Mouse (Mus musculus) heart, embryonic 16.5 days (tissue): ENCODE data around the gene Fgf14. TPM values are rescaled to one million over a fixed set of nuclear protein-coding genes. Genes with fewer than 3 reads are reported as not detected.

ENCODE experiments used
- ATAC-seq: fragments of 200-750 bp; cut with Nextera tagmentation; replicated peaks from 2 replicates; pipeline ENCODE4 v1.8.0; 2017; ENCODE audit warnings: moderate number of reproducible peaks; ENCODE audit not compliant: insufficient read depth, low FRiP score; ENCODE audit errors: extremely low read depth
- H3K27ac ChIP-seq: fragments of 300-500 bp; sonication (generic); 2 replicates; pipeline ENCODE4 v1.5.1; 2014; ENCODE audit warnings: mild to moderate bottlenecking, low read length, control low read depth, moderate library complexity
- H3K27me3 ChIP-seq: fragments of 300-500 bp; sonication (generic); 2 replicates; pipeline ENCODE4 v1.6.1; 2014; ENCODE audit warnings: low read length, mixed read lengths; ENCODE audit not compliant: control insufficient read depth, insufficient read depth
- H3K36me3 ChIP-seq: fragments of 300-500 bp; sonication (generic); 2 replicates; pipeline ENCODE4 v1.6.1; 2014; ENCODE audit not compliant: control insufficient read depth, insufficient read depth
- H3K4me1 ChIP-seq: fragments of 300-500 bp; sonication (generic); 2 replicates; pipeline ENCODE4 v1.6.1; 2014; ENCODE audit warnings: low read length, mixed read lengths; ENCODE audit not compliant: control insufficient read depth, insufficient read depth
- H3K4me2 ChIP-seq: fragments of 300-500 bp; sonication (generic); 2 replicates; pipeline ENCODE4 v1.6.1; 2014; ENCODE audit warnings: low read depth, mild to moderate bottlenecking, control low read depth, low read length
- H3K4me3 ChIP-seq: fragments of 300-500 bp; sonication (generic); 2 replicates; pipeline ENCODE4 v1.5.1; 2014; ENCODE audit warnings: mild to moderate bottlenecking, control low read depth, low read length
- H3K9ac ChIP-seq: fragments of 300-500 bp; sonication (generic); 2 replicates; pipeline ENCODE4 v1.6.1; 2014; ENCODE audit warnings: low read length, control low read depth
- H3K9me3 ChIP-seq: fragments of 300-500 bp; sonication (generic); replicated peaks from 2 replicates; pipeline ENCODE4 v1.6.1; 2016; ENCODE audit warnings: low read length; ENCODE audit not compliant: control insufficient read depth
- WGBS: fragments of 180-500 bp; shearing (Covaris S2); extraction: QIAGEN DNeasy Blood & Tissue Kit; methylation state at CpG from one replicate; pipeline ENCODE4 v1.1.7; 2014; 5-methylcytosine and 5-hydroxymethylcytosine counted together
- polyA plus RNA-seq: library from polyadenylated mRNA; unstranded; fragments of >200 nt; fragmentation: Nextera tagmentation; extraction: Ambion mirVana; gene quantifications from 2 replicates; pipeline ENCODE4 v1.2.1, GENCODE M21; 2015

Gene Fgf14
- polyA plus RNA-seq, 1 experiment from 2014 or later = 6.8 TPM

GRCm38 (mm10) chr14:124264541-124265059 lies 412.3 kb downstream of the Fgf14 start:
- no peaks in the 10 kb centered on the region for H3K36me3 ChIP-seq
- 27% methylated on average over 2 of the region's 2 CpGs for WGBS
- no peaks in the 10 kb centered on the region for H3K27me3 ChIP-seq
- no peak overlapping the region for H3K4me2 ChIP-seq
- no peaks in the 10 kb centered on the region for H3K4me1 ChIP-seq
- H3K9me3 ChIP-seq = no peaks in the 10 kb centered on the region
- H3K4me3 ChIP-seq = no peak overlapping the region
- no peak for ATAC-seq
- no peak overlapping the region for H3K9ac ChIP-seq
- no peak overlapping the region for H3K27ac ChIP-seq

- H3K4me2 ChIP-seq = no peak overlapping the region
- H3K27me3 ChIP-seq = no peaks in the 10 kb centered on the region
- no peak overlapping the region for H3K27ac ChIP-seq
- H3K4me3 ChIP-seq = no peak overlapping the region
- ATAC-seq = no peak
- H3K9me3 ChIP-seq = no peaks in the 10 kb centered on the region
- H3K4me1 ChIP-seq = no peaks in the 10 kb centered on the region
- no peak overlapping the region for H3K9ac ChIP-seq
- no peaks in the 10 kb centered on the region for H3K36me3 ChIP-seq
Measured at GRCm38 (mm10) chr14:124263199-124263598, 413.7 kb downstream of the Fgf14 start.

GRCm38 (mm10) chr14:124247517-124247916 lies 429.4 kb downstream of the Fgf14 start:
- ATAC-seq = no peak
- WGBS = 43% methylated on average over 1 of the region's 1 CpGs

GRCm38 (mm10) chr14:124223445-124223844 lies 453.5 kb downstream of the Fgf14 start:
- H3K4me3 ChIP-seq = no peak overlapping the region

More at GRCm38 (mm10) chr14:124247517-124247916, 429.4 kb downstream of the Fgf14 start:
- H3K9me3 ChIP-seq = no peaks in the 10 kb centered on the region
- H3K4me2 ChIP-seq = no peak overlapping the region
- H3K9ac ChIP-seq = no peak overlapping the region
- H3K4me1 ChIP-seq = no peaks in the 10 kb centered on the region
- H3K27me3 ChIP-seq = no peaks in the 10 kb centered on the region
- no peaks in the 10 kb centered on the region for H3K36me3 ChIP-seq
- H3K4me3 ChIP-seq = no peak overlapping the region
- no peak overlapping the region for H3K27ac ChIP-seq

GRCm38 (mm10) chr14:124222447-124222846 lies 454.5 kb downstream of the Fgf14 start:
- H3K4me2 ChIP-seq = no peak overlapping the region
- no peaks in the 10 kb centered on the region for H3K27me3 ChIP-seq
- no peak overlapping the region for H3K9ac ChIP-seq
- H3K9me3 ChIP-seq = no peaks in the 10 kb centered on the region
- ATAC-seq = no peak
- H3K27ac ChIP-seq = no peak overlapping the region
- H3K4me1 ChIP-seq = no peaks in the 10 kb centered on the region
- 23% methylated on average over 1 of the region's 1 CpGs for WGBS
- H3K4me3 ChIP-seq = no peak overlapping the region
- no peaks in the 10 kb centered on the region for H3K36me3 ChIP-seq

More at GRCm38 (mm10) chr14:124223445-124223844, 453.5 kb downstream of the Fgf14 start:
- 46% methylated on average over 2 of the region's 2 CpGs for WGBS
- ATAC-seq = no peak
- no peak overlapping the region for H3K4me2 ChIP-seq
- H3K4me1 ChIP-seq = no peaks in the 10 kb centered on the region
- no peaks in the 10 kb centered on the region for H3K27me3 ChIP-seq
- no peaks in the 10 kb centered on the region for H3K36me3 ChIP-seq
- no peaks in the 10 kb centered on the region for H3K9me3 ChIP-seq
- no peak overlapping the region for H3K27ac ChIP-seq
- H3K9ac ChIP-seq = no peak overlapping the region

- no peaks in the 10 kb centered on the region for H3K27me3 ChIP-seq
- no peak overlapping the region for H3K27ac ChIP-seq
- no peaks in the 10 kb centered on the region for H3K36me3 ChIP-seq
- no peak overlapping the region for H3K4me3 ChIP-seq
- ATAC-seq = no peak
- no peak overlapping the region for H3K4me2 ChIP-seq
- no peaks in the 10 kb centered on the region for H3K4me1 ChIP-seq
- 46% methylated on average over 2 of the region's 2 CpGs for WGBS
- H3K9me3 ChIP-seq = no peaks in the 10 kb centered on the region
- H3K9ac ChIP-seq = no peak overlapping the region
Measured at GRCm38 (mm10) chr14:124220979-124221378, 455.9 kb downstream of the Fgf14 start.

- Histone ChIP-seq H3K4me1 (0 out of 2 replicates have a peak, but pooled peaks cover 3% of the 10 kb centered on the region), H3K9ac (no peak overlapping the region), H3K36me3 (no peaks in the 10 kb centered on the region), H3K27ac (no peak overlapping the region), H3K4me2 (no peak overlapping the region), H3K4me3 (no peak overlapping the region), H3K27me3 (peaks cover 23% of the 10 kb centered on the region), H3K9me3 (no peaks in the 10 kb centered on the region)
- no peak for ATAC-seq
- 16% methylated on average over 7 of the region's 7 CpGs for WGBS
Measured at GRCm38 (mm10) chr14:124195806-124196205, 481.1 kb downstream of the Fgf14 start.

GRCm38 (mm10) chr14:124195331-124195730 lies 481.6 kb downstream of the Fgf14 start:
- H3K4me2 ChIP-seq = no peak overlapping the region
- 0 out of 2 replicates have a peak, but pooled peaks cover 3% of the 10 kb centered on the region for H3K4me1 ChIP-seq
- no peak for ATAC-seq
- H3K27ac ChIP-seq = no peak overlapping the region
- H3K4me3 ChIP-seq = no peak overlapping the region
- H3K9me3 ChIP-seq = no peaks in the 10 kb centered on the region
- H3K36me3 ChIP-seq = no peaks in the 10 kb centered on the region
- 28% methylated on average over 10 of the region's 10 CpGs for WGBS
- H3K27me3 ChIP-seq = peaks cover 23% of the 10 kb centered on the region
- no peak overlapping the region for H3K9ac ChIP-seq

- 5% methylated on average over 15 of the region's 15 CpGs for WGBS
- no peaks in the 10 kb centered on the region for H3K36me3 ChIP-seq
- no peak overlapping the region for H3K27ac ChIP-seq
- no peaks in the 10 kb centered on the region for H3K9me3 ChIP-seq
- no peak overlapping the region for H3K9ac ChIP-seq
- H3K4me2 ChIP-seq = no peak overlapping the region; the same call in 1 of the 2 replicates
- no peak for ATAC-seq
- no peak overlapping the region; the same call in 1 of the 2 replicates for H3K4me3 ChIP-seq
- H3K27me3 ChIP-seq = peaks cover 23% of the 10 kb centered on the region
- H3K4me1 ChIP-seq = 0 out of 2 replicates have a peak, but pooled peaks cover 3% of the 10 kb centered on the region
Measured at GRCm38 (mm10) chr14:124192815-124193142, 484.1 kb downstream of the Fgf14 start.
